Mouse (Mus musculus) small intestine, adult 2 months (tissue): Measurements from ENCODE around the gene Mecr. TPM values are rescaled to one million over a fixed set of nuclear protein-coding genes. Genes with fewer than 3 reads are reported as not detected.

Experiments
- H3K27ac ChIP-seq: fragments of 200-500 bp; 2 replicates; pipeline ENCODE4 v1.5.1; 2012; ENCODE audit warnings: low read depth, low read length, control low read depth, inconsistent platforms; ENCODE audit not compliant: insufficient read depth
- H3K27me3 ChIP-seq: fragments of 200-500 bp; 2 replicates; pipeline ENCODE4 v1.6.1; 2012; ENCODE audit warnings: mild to moderate bottlenecking, moderate library complexity, low read length, inconsistent platforms; ENCODE audit not compliant: control insufficient read depth, insufficient read depth
- H3K36me3 ChIP-seq: fragments of 200-500 bp; 2 replicates; pipeline ENCODE4 v1.6.1; 2012; ENCODE audit warnings: mild to moderate bottlenecking, low read length, control low read depth, inconsistent platforms; ENCODE audit not compliant: control insufficient read depth, insufficient read depth
- H3K4me1 ChIP-seq: fragments of 200-500 bp; 2 replicates; pipeline ENCODE4 v1.6.1; 2012; ENCODE audit warnings: low read length, inconsistent platforms, mixed read lengths; ENCODE audit not compliant: control insufficient read depth, insufficient read depth, insufficient read length
- H3K4me3 ChIP-seq: fragments of 200-500 bp; 2 replicates; pipeline ENCODE4 v1.5.1; 2012; ENCODE audit warnings: low read depth, mild to moderate bottlenecking, control low read depth, inconsistent platforms, low read length, moderate library complexity
- CTCF ChIP-seq: fragments of 200-500 bp; IDR thresholded peaks from 2 replicates; pipeline ENCODE4 v1.5.1; 2012; ENCODE audit warnings: low read depth, mild to moderate bottlenecking, control low read depth, inconsistent platforms, low read length, moderate library complexity, mixed read lengths; ENCODE audit not compliant: insufficient replicate concordance, insufficient read length; ENCODE audit errors: extremely low read depth
- POLR2A ChIP-seq: fragments of 200-500 bp; IDR thresholded peaks from 2 replicates; pipeline ENCODE4 v1.6.1; 2012; ENCODE audit warnings: low read depth, mild to moderate bottlenecking, control low read depth, inconsistent platforms, low read length, moderate library complexity
- WGBS: fragments of 180-500 bp; shearing (Covaris S2); methylation state at CpG from one replicate; pipeline ENCODE4 v1.1.7; 2018; 5-methylcytosine and 5-hydroxymethylcytosine counted together
- polyA plus RNA-seq: library from polyadenylated mRNA; depleted of rRNA; stranded (reverse); fragments of >200 nt; gene quantifications from 2 replicates; pipeline ENCODE4 v1.2.3, GENCODE M21; 2012; rRNA removed

Mecr gene
- polyA plus RNA-seq, 1 experiment: 20.9 TPM

- Histone ChIP-seq H3K4me3 (no peak overlapping the region), H3K27ac (no peak overlapping the region), H3K4me1 (peaks cover 11% of the 10 kb centered on the region), H3K27me3 (peaks cover 30% of the 10 kb centered on the region), H3K36me3 (no peaks in the 10 kb centered on the region)
- WGBS: 57% methylated on average over 13 of the region's 13 CpGs
- TF ChIP-seq POLR2A (no peak), CTCF (no peak)
Observed at GRCm38 (mm10) chr4:131915821-131916328, 72.6 kb downstream of the Mecr start.

GRCm38 (mm10) chr4:131916425-131916824 lies 73.2 kb downstream of the Mecr start:
- no peak overlapping the region for H3K27ac ChIP-seq
- 15% methylated on average over 15 of the region's 15 CpGs for WGBS
- TF ChIP-seq POLR2A (no peak), CTCF (peak; percentile 90)
- peaks cover 35% of the 10 kb centered on the region for H3K27me3 ChIP-seq
- H3K4me1 ChIP-seq: peaks cover 10% of the 10 kb centered on the region
- no peaks in the 10 kb centered on the region for H3K36me3 ChIP-seq
- H3K4me3 ChIP-seq: no peak overlapping the region

GRCm38 (mm10) chr4:131917010-131917555 lies 73.8 kb downstream of the Mecr start:
- H3K4me1 ChIP-seq: peaks cover 14% of the 10 kb centered on the region
- no peak for TF ChIP-seq POLR2A
- TF ChIP-seq CTCF: no peak
- WGBS: 62% methylated on average over 10 of the region's 10 CpGs
- peaks cover 42% of the 10 kb centered on the region for H3K27me3 ChIP-seq
- H3K27ac ChIP-seq: no peak overlapping the region
- H3K4me3 ChIP-seq: no peak overlapping the region
- H3K36me3 ChIP-seq: no peaks in the 10 kb centered on the region

Other genes with a start within 250 kb of the Mecr start
- gene Ptpru, start 5.2 kb upstream of the Mecr start, polyA plus RNA-seq: 4.2 and 5.4 TPM in 2 replicates
- gene Srsf4, start 30.1 kb downstream of the Mecr start, polyA plus RNA-seq: 16.3 and 31.5 TPM in 2 replicates
- 9.1 and 10.4 TPM in 2 replicates for gene Tmem200b, start 78.3 kb downstream of the Mecr start, polyA plus RNA-seq
- gene Gm10300, start 231.2 kb downstream of the Mecr start, polyA plus RNA-seq: 0.06 TPM in 2 replicates
- 11.1 and 15.7 TPM in 2 replicates for gene Epb41, start 231.9 kb downstream of the Mecr start, polyA plus RNA-seq